ENCODE assay signal across 7 mouse cellular contexts in genomic region chr11:70654198-70654922, GRCm38 (mm10). TPM values are rescaled to one million over a fixed set of nuclear protein-coding genes. Genes with fewer than 3 reads are reported as not detected.
DNase-seq lines count a peak whose midpoint lies in the region; ATAC-seq and TF ChIP-seq lines count a peak whose summit lies in the region.

Gene Pfn1 (minus strand): TSS chr11:70654644.

- H3K27me3 ChIP-seq in intestine, embryonic 16.5 days (replicated peaks; ENCODE audit: control insufficient read depth, insufficient read depth, low read length), result no peaks in the 10 kb centered on the region
- H3K27me3 ChIP-seq in limb, embryonic 10.5 days (ENCODE audit: low read depth, poor library complexity, severe bottlenecking), result no peaks in the 10 kb centered on the region
- H3K27me3 ChIP-seq in midbrain, embryonic 12.5 days, result peaks cover 8% of the 10 kb centered on the region; the same call in 1 of the 2 replicates
- no peaks in the 10 kb centered on the region for H3K27me3 ChIP-seq in small intestine, adult 2 months (ENCODE audit: control insufficient read depth, insufficient read depth, low read length)

- H3K9me3 ChIP-seq in intestine, embryonic 16.5 days (ENCODE audit: control insufficient read depth, low read length), result no peaks in the 10 kb centered on the region
- no peaks in the 10 kb centered on the region for H3K9me3 ChIP-seq in limb, embryonic 10.5 days (replicated peaks)
- H3K9me3 ChIP-seq in midbrain, embryonic 12.5 days, result no peaks in the 10 kb centered on the region

- peaks cover 1% of the 10 kb centered on the region; the same call in 1 of the 2 replicates for H3K4me1 ChIP-seq in cortical plate, adult 2 months (ENCODE audit: control insufficient read depth, insufficient read depth, low read length)
- peaks cover 60% of the 10 kb centered on the region for H3K4me1 ChIP-seq in intestine, embryonic 16.5 days (ENCODE audit: control insufficient read depth, insufficient read depth, low read length)
- H3K4me1 ChIP-seq in limb, embryonic 10.5 days, result peaks cover 70% of the 10 kb centered on the region
- peaks cover 42% of the 10 kb centered on the region for H3K4me1 ChIP-seq in midbrain, embryonic 12.5 days
- peaks cover 27% of the 10 kb centered on the region for H3K4me1 ChIP-seq in small intestine, adult 2 months (ENCODE audit: control insufficient read depth, insufficient read depth, insufficient read length, low read length)

- peak within 1 kb of the TSS; percentile 100 for H3K4me3 ChIP-seq in cortical plate, adult 2 months (ENCODE audit: insufficient read depth, low read length)
- peak within 1 kb of the TSS; percentile 99 for H3K4me3 ChIP-seq in intestine, embryonic 16.5 days (ENCODE audit: low read length)
- H3K4me3 ChIP-seq in limb, embryonic 10.5 days, result peak within 1 kb of the TSS; percentile 99
- H3K4me3 ChIP-seq in midbrain, embryonic 12.5 days, result peak within 1 kb of the TSS; percentile 99
- H3K4me3 ChIP-seq in small intestine, adult 2 months (ENCODE audit: low read depth, low read length), result peak within 1 kb of the TSS; percentile 87

- peaks cover 11% of the 10 kb centered on the region for H3K36me3 ChIP-seq in intestine, embryonic 16.5 days (ENCODE audit: control insufficient read depth, insufficient read depth, low read length)
- H3K36me3 ChIP-seq in limb, embryonic 10.5 days, result peaks cover 49% of the 10 kb centered on the region
- H3K36me3 ChIP-seq in midbrain, embryonic 12.5 days, result peaks cover 35% of the 10 kb centered on the region
- H3K36me3 ChIP-seq in small intestine, adult 2 months (ENCODE audit: control insufficient read depth, insufficient read depth, low read length), result peaks cover 40% of the 10 kb centered on the region

- peak; percentile 69 for TF ChIP-seq POLR2A in cortical plate, adult 2 months (IDR thresholded peaks at IDR 0.05; ENCODE audit: extremely low read depth, insufficient read depth, low read length)
- TF ChIP-seq POLR2A in small intestine, adult 2 months (IDR thresholded peaks at IDR 0.05; ENCODE audit: low read depth, low read length), result peak; percentile 97

- peak within 1 kb of the TSS; percentile 94 for H3K4me2 ChIP-seq in intestine, embryonic 16.5 days (ENCODE audit: low read depth, low read length)
- peak within 1 kb of the TSS; percentile 94 for H3K4me2 ChIP-seq in midbrain, embryonic 12.5 days (replicated peaks)

- ATAC-seq in intestine, embryonic 16.5 days, result peak; percentile 38
- ATAC-seq in midbrain, embryonic 12.5 days (ENCODE audit: low FRiP score, low read depth), result peak; percentile 42

- peak within 1 kb of the TSS; percentile 100 for H3K27ac ChIP-seq in cortical plate, adult 2 months (ENCODE audit: insufficient read depth, low read length)
- H3K27ac ChIP-seq in intestine, embryonic 16.5 days (ENCODE audit: low read length), result peak within 1 kb of the TSS; percentile 100
- H3K27ac ChIP-seq in limb, embryonic 10.5 days, result peak within 1 kb of the TSS; percentile 97
- peak within 1 kb of the TSS; percentile 97 for H3K27ac ChIP-seq in midbrain, embryonic 12.5 days (replicated peaks)
- peak within 1 kb of the TSS; percentile 99 for H3K27ac ChIP-seq in small intestine, adult 2 months (ENCODE audit: insufficient read depth, low read depth, low read length)

- under 1% methylated on average over 56 of the region's 61 CpGs for WGBS in intestine, embryonic 16.5 days
- under 1% methylated on average over 61 of the region's 61 CpGs for WGBS in limb, embryonic 10.5 days
- 0% methylated on average over 56 of the region's 61 CpGs for WGBS in midbrain, embryonic 12.5 days
- under 1% methylated on average over 56 of the region's 61 CpGs for WGBS in small intestine, adult 2 months

- TF ChIP-seq CTCF in cortical plate, adult 2 months (IDR thresholded peaks at IDR 0.05; ENCODE audit: extremely low read depth, insufficient read depth, low read length), result no peak
- TF ChIP-seq CTCF in small intestine, adult 2 months (IDR thresholded peaks at IDR 0.05; ENCODE audit: extremely low read depth, insufficient read length, insufficient replicate concordance, low read depth, low read length), result no peak

- H3K9ac ChIP-seq in intestine, embryonic 16.5 days (ENCODE audit: low read depth, low read length), result peak within 1 kb of the TSS; percentile 100
- H3K9ac ChIP-seq in midbrain, embryonic 12.5 days (replicated peaks), result peak within 1 kb of the TSS; percentile 98

- DNase-seq in adrenal gland, adult (ENCODE audit: inconsistent age in 2 of 2, low spot score in 1 of 2), result peak; percentile 81 to 94
- DNase-seq in gastrocnemius, postnatal 25 days, result peak; percentile 85
- peak; percentile 89 for DNase-seq in limb, embryonic 10.5 days (ENCODE audit: low spot score)

RNA-seq across cellular contexts. Expression of gene Pfn1, which starts in this region (rescaled TPM):
- 270 and 277 TPM in 2 replicates for polyA plus RNA-seq in cortical plate, adult 2 months (2012; rRNA removed)
- total RNA-seq in gastrocnemius, postnatal 25 days (2021), result 100 to 1,000 TPM; 284 to 293 TPM
- 2,307 and 2,326 TPM in 2 replicates for polyA plus RNA-seq in intestine, embryonic 16.5 days (2015; fragmentation: Nextera tagmentation; extraction: Ambion mirVana)
- 2,132 and 2,568 TPM in 2 replicates for polyA plus RNA-seq in limb, embryonic 10.5 days (2016; fragmentation: Nextera tagmentation; extraction: Ambion mirVana)
- 1,047 and 1,099 TPM in 2 replicates for polyA plus RNA-seq in midbrain, embryonic 12.5 days (2016; fragmentation: Nextera tagmentation; extraction: Ambion mirVana)
- polyA plus RNA-seq in small intestine, adult 2 months (2012; rRNA removed), result 2,319 and 5,668 TPM in 2 replicates

Comparison
In these comparisons a context has a peak if more than half of its experiments do, and no peak if none do; other contexts are left out.
1. Peak in every context shown above with its lines: DNase-seq, ATAC-seq, H3K4me3 ChIP-seq and H3K27ac ChIP-seq.